Mouse (Mus musculus): ENCODE results near the gene 2700081O15Rik. TPM values are rescaled to one million over a fixed set of nuclear protein-coding genes. Genes with fewer than 3 reads are reported as not detected.

Gene 2700081O15Rik
- total RNA-seq, 2 experiments from 2014 or later, result 15.3 to 17.7 TPM

DNA sequence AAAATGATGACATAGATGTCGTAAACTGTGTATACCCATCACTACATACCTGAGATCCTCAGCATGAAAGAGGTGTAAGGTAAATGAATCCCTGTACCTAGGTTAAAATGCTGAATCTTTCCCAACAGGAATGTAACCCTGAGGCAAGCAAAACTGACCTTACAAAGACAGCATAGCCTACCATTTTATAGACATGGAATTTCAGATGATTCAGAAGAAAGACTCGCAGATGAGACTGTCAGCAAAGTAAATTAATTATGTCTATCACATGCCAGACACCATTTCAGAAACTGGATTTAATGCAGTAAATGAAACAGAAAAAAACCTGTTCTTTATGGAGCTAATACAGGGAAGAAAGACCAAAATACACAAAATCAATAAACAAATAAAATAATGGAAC, 41.9 kb downstream of the 2700081O15Rik start:
- intact Hi-C loops (cut with DNase I), result no loop called here
- no peak for DNase-seq

GRCm38 (mm10) chr19:7467915-7468314, 50.5 kb downstream of the 2700081O15Rik start:
- intact Hi-C loops (cut with DNase I), result no loop called here
- no peak for DNase-seq

DNA sequence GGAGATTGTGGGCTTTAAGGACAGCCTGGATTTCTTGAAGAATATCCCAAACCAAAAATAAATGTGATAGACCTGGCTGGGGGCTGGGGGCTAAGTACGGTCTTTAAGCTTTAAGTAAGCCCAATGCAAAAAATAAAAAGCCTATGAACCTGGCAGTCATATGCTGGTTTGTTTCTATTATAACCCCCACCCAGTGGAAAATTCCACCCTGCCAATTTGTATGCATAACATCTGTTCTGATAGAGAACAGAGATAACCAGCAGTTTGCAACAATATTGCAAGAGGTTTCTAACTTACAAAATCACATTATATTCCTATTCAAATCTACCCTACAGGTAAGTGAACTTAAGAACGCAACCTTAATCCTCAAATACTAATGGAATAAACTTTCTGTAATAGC, 53.2 kb downstream of the 2700081O15Rik start:
- DNase-seq, result no peak
- intact Hi-C loops (cut with DNase I), result no loop called here

Small RNA genes lying within 50 kb of the gene (microRNA-seq; reads per million reads assigned to microRNA genes)
- 0 to 2.0 reads per million in 2 experiments for gene Mir6991 (ENCODE audit: borderline number of aligned reads in 2 of 2)

Other genes with a start within 250 kb of the 2700081O15Rik start
- gene Otub1, start 211.3 kb upstream of the 2700081O15Rik start, total RNA-seq (2021), result 10 to 100 TPM; 72.2 to 72.6 TPM
- 100 to 1,000 TPM; 395 to 437 TPM for gene Cox8a, start 200.0 kb upstream of the 2700081O15Rik start, total RNA-seq (2021)
- gene Naa40, start 176.4 kb upstream of the 2700081O15Rik start, total RNA-seq (2021), result 10 to 100 TPM; 15.3 to 15.6 TPM
- gene Rcor2, start 150.3 kb upstream of the 2700081O15Rik start, total RNA-seq (2021), result 1 to 10 TPM; 5.4 to 7.8 TPM
- gene Mark2, start 75.8 kb upstream of the 2700081O15Rik start, total RNA-seq (2021), result 10 to 100 TPM; 42.8 to 51.2 TPM
- 10 to 100 TPM; 13.1 to 13.4 TPM for gene Spindoc, start 34.6 kb upstream of the 2700081O15Rik start, total RNA-seq (2021)
- 10 to 100 TPM; 75.7 to 76.9 TPM for gene Rtn3, start 65.7 kb downstream of the 2700081O15Rik start, total RNA-seq (2021)
- 10 to 100 TPM; 17.2 to 20.1 TPM for gene Atl3, start 76.4 kb downstream of the 2700081O15Rik start, total RNA-seq (2021)
- 100 to 1,000 TPM; 118 to 137 TPM for gene Pla2g16, start 139.8 kb downstream of the 2700081O15Rik start, total RNA-seq (2021)
- under 1 TPM in 1 of 2 experiments, not detected in 1; 0.78 TPM for gene Lgals12, start 189.6 kb downstream of the 2700081O15Rik start, total RNA-seq (2021)
- gene Hrasls5, start 194.9 kb downstream of the 2700081O15Rik start, total RNA-seq (2021), result not detected

All from heart, postnatal 36 days (tissue).